Mouse (Mus musculus) liver, embryonic 14.5 days (tissue): ENCODE measurements around the gene Gng7. TPM values are rescaled to one million over a fixed set of nuclear protein-coding genes. Genes with fewer than 3 reads are reported as not detected.

Experiments used
- ATAC-seq: fragments of 200-750 bp; cut with Nextera tagmentation; 2 replicates; pipeline ENCODE4 v1.8.0; 2017; ENCODE audit warnings: moderate number of reproducible peaks, mild to moderate bottlenecking, moderate library complexity; ENCODE audit not compliant: insufficient read depth
- DNase-seq, 3 experiments: peaks; one replicate each; pipeline ENCODE4 v3.0.0-alpha.2; 2012 to 2013; ENCODE audit warnings: low read depth in 3 of 3, low spot score in 3 of 3
- H3K27ac ChIP-seq: fragments of 300-500 bp; sonication (generic); 2 replicates; pipeline ENCODE4 v1.5.1; 2014; ENCODE audit warnings: moderate library complexity, mild to moderate bottlenecking, control low read depth, inconsistent platforms
- H3K27me3 ChIP-seq: fragments of 300-500 bp; sonication (generic); 2 replicates; pipeline ENCODE4 v1.6.1; 2014; ENCODE audit warnings: mild to moderate bottlenecking, low read length, moderate library complexity; ENCODE audit not compliant: control insufficient read depth, insufficient read depth
- H3K36me3 ChIP-seq: fragments of 300-500 bp; sonication (generic); replicated peaks from 2 replicates; pipeline ENCODE4 v1.6.1; 2014; ENCODE audit warnings: low read depth; ENCODE audit not compliant: control insufficient read depth, insufficient read depth
- H3K4me1 ChIP-seq, 2 experiments: fragments of 200-500 bp in 1 of 2; fragments of 300-500 bp in 1 of 2; sonication (generic) in 1 of 2; replicated peaks; 2 replicates each; pipeline ENCODE4 v1.6.1; 2012 to 2014; ENCODE audit warnings: antibody characterized with exemption in 1 of 2, inconsistent platforms in 1 of 2, low read length in 1 of 2; ENCODE audit not compliant: control insufficient read depth in 2 of 2, insufficient read depth in 2 of 2
- H3K4me2 ChIP-seq: fragments of 300-500 bp; sonication (generic); 2 replicates; pipeline ENCODE4 v1.6.1; 2014; ENCODE audit warnings: low read depth, mild to moderate bottlenecking, control low read depth, moderate library complexity
- H3K4me3 ChIP-seq, 2 experiments: fragments of 200-500 bp in 1 of 2; fragments of 300-500 bp in 1 of 2; sonication (generic) in 1 of 2; 2 replicates each; pipeline ENCODE4 v1.5.1; 2012 to 2014; ENCODE audit warnings: low read depth in 2 of 2, low read length in 2 of 2, mild to moderate bottlenecking in 2 of 2, control low read depth in 1 of 2, inconsistent platforms in 1 of 2, moderate library complexity in 1 of 2; ENCODE audit not compliant: insufficient read depth in 1 of 2
- H3K9ac ChIP-seq: fragments of 300-500 bp; sonication (generic); replicated peaks from 2 replicates; pipeline ENCODE4 v1.6.1; 2014; ENCODE audit warnings: mild to moderate bottlenecking, control low read depth, moderate library complexity
- H3K9me3 ChIP-seq: fragments of 300-500 bp; sonication (generic); 2 replicates; pipeline ENCODE4 v1.6.1; 2016; ENCODE audit warnings: low read length, mixed read lengths; ENCODE audit not compliant: control insufficient read depth
- CTCF ChIP-seq: IDR thresholded peaks from 2 replicates; pipeline ENCODE4 v1.5.1; 2016; ENCODE audit warnings: antibody characterized with exemption, low read depth, control low read depth
- EP300 ChIP-seq: IDR thresholded peaks from 2 replicates; pipeline ENCODE4 v1.6.1; 2016; ENCODE audit warnings: antibody characterized with exemption, low read depth
- WGBS: fragments of 180-500 bp; shearing (Covaris S2); extraction: QIAGEN DNeasy Blood & Tissue Kit; methylation state at CpG from one replicate; pipeline ENCODE4 v1.1.7; 2014; ENCODE audit not compliant: insufficient replicate concordance; 5-methylcytosine and 5-hydroxymethylcytosine counted together
- polyA plus RNA-seq, 2 experiments: library from polyadenylated mRNA; depleted of rRNA in 1 of 2; stranded (reverse) in 1 of 2; unstranded in 1 of 2; fragments of >200 nt; fragmentation: Nextera tagmentation in 1 of 2; extraction: Ambion mirVana in 1 of 2; gene quantifications; 2 replicates each; pipeline versions ENCODE4 v1.2.1 to v1.2.3; 2012 to 2014

Gng7 gene
- polyA plus RNA-seq, 2 experiments = 0.23 to 0.25 TPM

DNA sequence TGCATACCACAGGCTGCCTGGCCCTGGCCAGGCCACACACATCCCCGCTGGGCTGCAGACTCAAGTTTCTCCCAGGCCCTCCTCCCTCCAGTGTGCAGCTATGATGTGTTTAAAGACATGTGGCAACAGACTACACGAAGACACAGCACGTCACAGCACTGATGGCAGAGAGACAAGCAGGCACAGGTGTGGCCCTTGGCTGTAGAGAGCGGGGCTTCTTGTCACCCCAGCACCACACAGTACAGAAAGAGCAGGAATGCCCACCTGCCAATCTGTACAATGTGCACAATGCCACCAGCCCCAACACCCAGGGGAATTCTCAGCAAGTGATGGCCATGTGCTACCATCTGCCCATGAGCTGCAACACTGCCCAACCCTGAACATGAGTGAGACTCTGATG, 103.4 kb downstream of the Gng7 start:
- DNase-seq (no peak), ATAC-seq (no peak)
- no peaks in the 10 kb centered on the region for H3K27me3 ChIP-seq
- H3K9ac ChIP-seq = no peak overlapping the region
- H3K36me3 ChIP-seq = 0 out of 2 replicates have a peak, but pooled peaks cover 3% of the 10 kb centered on the region
- H3K4me3 ChIP-seq = no peak overlapping the region
- no peak overlapping the region for H3K4me2 ChIP-seq
- peaks cover 10 to 12% of the 10 kb centered on the region in 2 experiments; a peak in 3 of 4 replicates for H3K4me1 ChIP-seq
- 84% methylated on average over 4 of the region's 4 CpGs for WGBS
- TF ChIP-seq EP300 (no peak), CTCF (no peak)
- H3K27ac ChIP-seq = no peak overlapping the region
- no peaks in the 10 kb centered on the region for H3K9me3 ChIP-seq

DNA sequence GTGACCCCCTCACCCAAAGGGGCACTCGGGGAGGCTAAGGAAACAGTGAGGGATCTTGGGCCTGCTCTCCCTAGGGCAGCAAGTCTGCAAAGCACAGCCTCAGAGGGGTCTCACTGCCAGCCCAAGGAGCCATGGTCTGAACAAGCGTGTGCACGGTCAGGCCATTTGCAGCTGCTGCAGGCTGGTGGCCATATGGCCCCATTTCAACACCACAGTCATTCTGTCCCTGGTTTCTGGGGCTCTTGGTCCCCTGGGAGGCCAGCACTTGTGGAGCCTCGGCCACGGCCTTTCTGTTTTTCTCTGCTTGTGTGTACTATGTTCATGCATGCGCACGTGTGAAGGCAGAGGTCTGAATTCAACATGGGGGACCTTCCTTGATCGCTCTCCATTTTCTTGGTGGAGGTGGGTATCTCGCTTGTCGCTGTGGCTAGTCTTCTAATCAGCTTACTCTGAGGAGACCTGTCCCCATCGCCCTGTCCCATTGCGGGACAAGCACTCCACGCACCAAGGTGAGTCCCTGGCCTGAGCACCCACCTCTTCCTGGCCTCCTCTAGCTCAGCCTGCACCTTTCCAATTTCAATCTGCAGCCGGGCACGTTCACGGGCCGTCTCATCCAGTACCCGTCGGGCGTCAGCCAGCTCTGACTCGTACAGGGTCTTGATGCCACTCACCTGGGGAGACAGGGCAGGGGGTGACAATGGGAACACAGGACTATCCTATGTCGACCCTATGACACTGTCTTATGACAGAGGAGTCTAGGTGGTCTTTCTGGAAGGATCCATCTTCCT, 105.2 kb downstream of the Gng7 start:
- DNase-seq (no peak), ATAC-seq (no peak)
- Histone ChIP-seq H3K4me1 (no peaks in the 10 kb centered on the region), H3K4me3 (no peak overlapping the region), H3K36me3 (0 out of 2 replicates have a peak, but pooled peaks cover 3% of the 10 kb centered on the region), H3K9ac (no peak overlapping the region), H3K27ac (no peak overlapping the region), H3K9me3 (no peaks in the 10 kb centered on the region), H3K4me2 (no peak overlapping the region), H3K27me3 (no peaks in the 10 kb centered on the region)
- 84% methylated on average over 22 of the region's 22 CpGs for WGBS
- TF ChIP-seq CTCF = no peak
- TF ChIP-seq EP300 = no peak

DNA sequence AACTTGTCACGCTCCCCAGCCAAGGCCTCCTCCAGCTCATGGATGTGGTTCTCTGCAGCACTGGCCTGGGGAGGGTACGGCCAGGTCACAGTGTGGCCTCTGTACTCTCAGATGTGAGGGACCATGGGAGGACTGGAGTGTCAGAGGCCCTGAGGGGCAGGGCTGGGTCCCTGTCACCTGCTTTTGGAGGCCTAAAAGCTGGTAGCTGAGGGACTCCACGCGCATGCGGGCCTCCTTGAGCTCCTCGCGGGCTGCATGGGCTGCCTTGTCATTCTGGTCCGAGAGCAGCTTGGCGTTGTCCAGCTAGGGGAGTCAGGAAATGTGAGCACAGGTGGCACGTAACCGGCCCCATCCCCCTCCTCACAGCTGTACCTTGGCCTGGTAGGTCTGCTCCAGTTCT, 110.0 kb downstream of the Gng7 start:
- peaks cover 3% of the 10 kb centered on the region; the same call in 1 of the 2 replicates for H3K36me3 ChIP-seq
- DNase-seq (no peak), ATAC-seq (no peak)
- no peak overlapping the region for H3K4me3 ChIP-seq
- TF ChIP-seq EP300 (no peak), CTCF (no peak)
- H3K4me1 ChIP-seq = peaks cover 2 to 4% of the 10 kb centered on the region in 2 experiments; a peak in 2 of 4 replicates
- no peak overlapping the region for H3K27ac ChIP-seq
- no peaks in the 10 kb centered on the region for H3K9me3 ChIP-seq
- 81% methylated on average over 11 of the region's 11 CpGs for WGBS
- no peak overlapping the region for H3K4me2 ChIP-seq
- no peaks in the 10 kb centered on the region for H3K27me3 ChIP-seq
- H3K9ac ChIP-seq = no peak overlapping the region

DNA sequence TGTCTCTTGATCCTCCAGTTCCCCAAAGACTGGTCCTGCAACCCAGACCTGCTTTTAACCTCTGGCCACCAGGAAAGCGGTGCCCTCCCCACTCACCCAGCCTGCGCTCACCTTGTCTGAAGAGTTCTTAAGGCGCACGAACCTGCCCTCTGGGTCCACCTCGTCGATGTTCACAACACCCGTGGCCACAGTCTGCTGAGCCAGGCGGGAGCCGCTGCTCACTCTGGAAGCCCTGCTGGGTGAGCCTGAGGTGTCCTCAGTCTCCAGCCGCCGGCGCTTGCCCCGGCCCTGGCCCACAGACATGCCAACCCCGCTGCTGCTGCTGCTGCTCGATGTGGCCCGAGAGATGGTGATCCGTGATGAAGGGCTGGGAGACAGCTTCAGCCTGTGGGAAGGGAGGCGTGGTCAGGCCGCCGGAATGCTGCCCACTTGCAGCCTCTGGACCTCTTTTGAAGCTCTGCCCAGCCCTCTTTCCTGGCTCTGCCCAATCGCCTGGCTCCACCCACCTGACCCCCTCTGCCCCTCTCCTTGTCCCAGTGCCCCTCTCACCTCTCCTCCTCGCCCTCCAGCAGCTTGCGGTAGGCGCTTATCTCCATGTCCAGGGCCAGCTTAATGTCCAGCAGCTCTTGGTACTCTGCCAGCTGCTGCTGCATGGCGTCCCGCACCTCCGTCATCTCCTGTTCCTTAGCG, 110.6 kb downstream of the Gng7 start:
- no peak for ATAC-seq
- H3K9me3 ChIP-seq = no peaks in the 10 kb centered on the region

DNA sequence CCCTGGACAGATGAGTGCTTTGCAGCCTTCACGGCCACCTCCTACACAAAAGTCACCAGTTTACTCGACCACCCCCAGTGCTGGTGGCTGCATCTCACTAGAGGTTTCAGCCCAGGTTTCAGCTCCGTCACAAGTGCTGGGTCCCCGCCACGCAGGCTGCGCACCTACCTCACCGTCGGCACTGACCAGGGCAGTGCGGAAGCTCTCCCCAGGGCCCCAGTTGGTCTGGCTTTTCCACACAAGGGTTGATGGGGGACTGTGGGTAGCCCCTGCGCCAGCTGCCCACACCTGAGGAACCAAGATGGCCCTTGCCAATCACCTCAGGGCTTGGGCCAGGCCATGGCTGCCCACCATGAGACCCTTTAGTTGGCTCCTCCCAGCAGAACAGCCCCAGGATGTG, 111.5 kb downstream of the Gng7 start:
- no peak overlapping the region for H3K4me2 ChIP-seq
- no peak overlapping the region for H3K27ac ChIP-seq
- DNase-seq = no peak
- H3K4me1 ChIP-seq = peaks cover 6% of the 10 kb centered on the region in 2 experiments; a peak in 2 of 4 replicates
- H3K9me3 ChIP-seq = no peaks in the 10 kb centered on the region
- H3K36me3 ChIP-seq = peaks cover 7% of the 10 kb centered on the region
- H3K27me3 ChIP-seq = no peaks in the 10 kb centered on the region
- no peak for ATAC-seq
- H3K4me3 ChIP-seq = no peak overlapping the region
- no peak for TF ChIP-seq EP300
- TF ChIP-seq CTCF = no peak
- H3K9ac ChIP-seq = no peak overlapping the region
- WGBS = 86% methylated on average over 10 of the region's 10 CpGs

More for the DNA sequence above, 110.6 kb downstream of the Gng7 start:
- TF ChIP-seq CTCF (no peak), EP300 (no peak)
- peaks cover 6% of the 10 kb centered on the region in 2 experiments; a peak in 2 of 4 replicates for H3K4me1 ChIP-seq
- no peak for DNase-seq
- H3K4me3 ChIP-seq = no peak overlapping the region
- no peak overlapping the region for H3K9ac ChIP-seq
- H3K36me3 ChIP-seq = peaks cover 3% of the 10 kb centered on the region
- H3K27ac ChIP-seq = no peak overlapping the region
- no peak overlapping the region for H3K4me2 ChIP-seq
- WGBS = 83% methylated on average over 28 of the region's 28 CpGs
- no peaks in the 10 kb centered on the region for H3K27me3 ChIP-seq
